Mouse (Mus musculus) cortical plate, adult 2 months (tissue): Measurements from ENCODE around the gene Zfp423.

Experiments used
- CTCF ChIP-seq: fragments of 200-500 bp; IDR thresholded peaks from 2 replicates; pipeline ENCODE4 v1.5.1; 2011; ENCODE audit warnings: mild to moderate bottlenecking, control low read depth, low read length; ENCODE audit not compliant: insufficient read depth; ENCODE audit errors: extremely low read depth
- POLR2A ChIP-seq: fragments of 200-500 bp; IDR thresholded peaks from 2 replicates; pipeline ENCODE4 v1.6.1; 2011; ENCODE audit warnings: mild to moderate bottlenecking, low read length, control low read depth; ENCODE audit not compliant: insufficient read depth; ENCODE audit errors: extremely low read depth

DNA sequence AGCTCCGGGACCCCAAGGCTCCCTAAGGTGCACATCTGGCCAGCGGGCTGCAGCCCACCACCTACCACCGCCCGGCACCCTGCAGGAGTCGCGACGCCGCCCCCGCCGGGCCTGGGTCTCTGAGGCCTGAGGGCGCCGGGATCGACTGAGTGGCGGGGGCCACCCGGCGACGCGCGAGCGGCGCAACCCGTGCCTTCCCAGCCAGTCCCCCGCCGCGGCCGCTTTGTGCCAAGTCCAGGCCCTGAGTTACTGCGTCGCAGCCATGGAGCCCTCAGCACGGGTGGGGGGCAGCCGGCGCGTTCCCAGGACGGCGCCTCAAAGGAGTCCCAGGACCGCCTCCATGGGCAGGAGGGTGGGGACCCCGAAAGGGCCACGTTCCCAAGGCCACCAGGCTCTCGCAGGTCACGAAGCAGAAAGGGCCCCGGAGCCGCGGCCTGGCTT lies 15.7 kb downstream of the Zfp423 start:
- TF ChIP-seq CTCF (no peak), POLR2A (no peak)
